Comparison of ENCODE assay signal across 51 mouse cellular contexts in genomic region chr17:57758033-57758432, GRCm38 (mm10). TPM values are rescaled to one million over a fixed set of nuclear protein-coding genes. Genes with fewer than 3 reads are reported as not detected.
"Had no signal": no experiment of that assay in that cellular context is flagged by ENCODE, and none has a peak within 500 bp of the region (broad histone marks: within the 10 kb centered on the region; RNA-seq: fewer than 3 reads in every experiment).

No protein-coding gene starts in this region.

- DNase-seq: heart, postnatal 10 days; heart, postnatal 14 days; heart, postnatal 36 days; heart, postnatal 4 days; kidney, adult 11 months; kidney, adult 18-20 months; kidney, adult 8-10 months; kidney, postnatal 10 days; kidney, postnatal 14 days; kidney, postnatal 25 days; kidney, postnatal 36 days; kidney, postnatal 4 days; layer of hippocampus, adult 9-11 months; layer of hippocampus, postnatal 36 days had no signal

- H3K9me3 ChIP-seq: heart, embryonic 10.5 days; heart, embryonic 12.5 days; heart, embryonic 13.5 days; heart, embryonic 15.5 days; hindbrain, embryonic 10.5 days; hindbrain, embryonic 12.5 days; hindbrain, embryonic 13.5 days; hindbrain, embryonic 15.5 days; intestine, embryonic 15.5 days; kidney, embryonic 15.5 days had no signal

- H3K4me3 ChIP-seq: heart, embryonic 10.5 days; heart, embryonic 12.5 days; heart, embryonic 13.5 days; heart, embryonic 15.5 days; hindbrain, embryonic 10.5 days; hindbrain, embryonic 12.5 days; hindbrain, embryonic 13.5 days; hindbrain, embryonic 15.5 days; intestine, embryonic 15.5 days; kidney, embryonic 15.5 days; layer of hippocampus, adult 2 months; left cerebral cortex, adult 2 months had no signal

- H3K27ac ChIP-seq: heart, embryonic 10.5 days; heart, embryonic 13.5 days; heart, embryonic 15.5 days; hindbrain, embryonic 10.5 days; hindbrain, embryonic 12.5 days; hindbrain, embryonic 13.5 days; hindbrain, embryonic 14.5 days; hindbrain, embryonic 15.5 days; hindbrain, postnatal 0 days; intestine, embryonic 15.5 days; kidney, embryonic 15.5 days; kidney, postnatal 0 days; layer of hippocampus, adult 2 months; left cerebral cortex, adult 2 months had no signal

- H3K4me1 ChIP-seq: heart, embryonic 10.5 days; heart, embryonic 12.5 days; heart, embryonic 13.5 days; heart, embryonic 15.5 days; hindbrain, embryonic 10.5 days; hindbrain, embryonic 12.5 days; hindbrain, embryonic 13.5 days; hindbrain, embryonic 15.5 days; intestine, embryonic 15.5 days; kidney, embryonic 15.5 days had no signal

- ATAC-seq: hindbrain, embryonic 16.5 days; hindbrain, postnatal 0 days; inflammation-experienced regulatory T-cells, adult 6 months; intestine, embryonic 15.5 days; intestine, embryonic 16.5 days; intestine, postnatal 0 days had no signal

- H3K9ac ChIP-seq: heart, embryonic 12.5 days; heart, embryonic 13.5 days; heart, embryonic 15.5 days; hindbrain, embryonic 12.5 days; hindbrain, embryonic 13.5 days; hindbrain, embryonic 14.5 days; hindbrain, embryonic 15.5 days; intestine, embryonic 15.5 days; kidney, embryonic 15.5 days had no signal

- H3K36me3 ChIP-seq: heart, embryonic 10.5 days; heart, embryonic 12.5 days; heart, embryonic 13.5 days; heart, embryonic 15.5 days; hindbrain, embryonic 10.5 days; hindbrain, embryonic 12.5 days; hindbrain, embryonic 13.5 days; hindbrain, embryonic 15.5 days; intestine, embryonic 15.5 days; kidney, embryonic 15.5 days had no signal

- H3K27me3 ChIP-seq: heart, embryonic 12.5 days; heart, embryonic 13.5 days; heart, embryonic 15.5 days; hindbrain, embryonic 12.5 days; hindbrain, embryonic 13.5 days; hindbrain, embryonic 15.5 days; intestine, embryonic 15.5 days; kidney, embryonic 15.5 days had no signal

RNA-seq across cellular contexts. Expression of gene Cntnap5c, which starts 11.3 kb away (rescaled TPM):
- total RNA-seq: heart, postnatal 10 days; heart, postnatal 14 days; heart, postnatal 25 days; heart, postnatal 36 days; heart, postnatal 4 days; hematopoietic stem cell, adult 5-6 weeks had no signal
- polyA plus RNA-seq: heart, embryonic 10.5 days; heart, embryonic 11.5 days; heart, embryonic 12.5 days; heart, embryonic 13.5 days; heart, embryonic 14.5 days; heart, embryonic 15.5 days; heart, embryonic 16.5 days; heart, postnatal 0 days; hindbrain, embryonic 11.5 days; inflammation-experienced regulatory T-cells, adult 6 months; intestine, embryonic 14.5 days; intestine, embryonic 15.5 days; intestine, embryonic 16.5 days; intestine, postnatal 0 days; kidney, embryonic 15.5 days; kidney, embryonic 16.5 days; kidney, postnatal 0 days; large intestine, adult 2 months had no signal

RNA-seq across cellular contexts. Expression of gene Gm21834, which starts 16.0 kb away (rescaled TPM):
- total RNA-seq: heart, postnatal 10 days; heart, postnatal 14 days; heart, postnatal 25 days; heart, postnatal 36 days; heart, postnatal 4 days; hematopoietic stem cell, adult 5-6 weeks; hindbrain, postnatal 0 days; layer of hippocampus, adult 18-20 months; layer of hippocampus, adult 2 months; layer of hippocampus, adult 8-10 months; layer of hippocampus, postnatal 10 days; layer of hippocampus, postnatal 14 days; layer of hippocampus, postnatal 25 days; layer of hippocampus, postnatal 36 days; left cerebral cortex, adult 18-20 months; left cerebral cortex, adult 2 months; left cerebral cortex, adult 8-10 months had no signal
- polyA plus RNA-seq: heart, embryonic 10.5 days; heart, embryonic 11.5 days; heart, embryonic 12.5 days; heart, embryonic 13.5 days; heart, embryonic 14.5 days; heart, embryonic 15.5 days; heart, embryonic 16.5 days; heart, postnatal 0 days; hindbrain, embryonic 10.5 days; hindbrain, embryonic 11.5 days; hindbrain, embryonic 12.5 days; hindbrain, embryonic 13.5 days; hindbrain, embryonic 14.5 days; hindbrain, embryonic 15.5 days; hindbrain, embryonic 16.5 days; hindbrain, postnatal 0 days; inflammation-experienced regulatory T-cells, adult 6 months; intestine, embryonic 14.5 days; intestine, embryonic 15.5 days; intestine, embryonic 16.5 days; intestine, postnatal 0 days; kidney, embryonic 14.5 days; kidney, embryonic 15.5 days; kidney, embryonic 16.5 days; kidney, postnatal 0 days; large intestine, adult 2 months had no signal
